ENCODE assay signal across 28 mouse cellular contexts in genomic region chr16:38385700-38386099, GRCm38 (mm10). TPM values are rescaled to one million over a fixed set of nuclear protein-coding genes. Genes with fewer than 3 reads are reported as not detected.
"Had no signal": no experiment of that assay in that cellular context is flagged by ENCODE, and none has a peak within 500 bp of the region (broad histone marks: within the 10 kb centered on the region; RNA-seq: fewer than 3 reads in every experiment).

No protein-coding gene starts in this region.

- H3K27ac ChIP-seq: kidney, embryonic 15.5 days; left cerebral cortex, adult 2 months; limb, embryonic 12.5 days; limb, embryonic 15.5 days; liver, embryonic 14.5 days; lung, embryonic 15.5 days; midbrain, embryonic 13.5 days; neural tube, embryonic 12.5 days; neural tube, embryonic 15.5 days; stomach, embryonic 15.5 days had no signal

- ATAC-seq: intestine, postnatal 0 days; midbrain, embryonic 13.5 days had no signal

- DNase-seq: kidney, adult 8-10 months; kidney, postnatal 10 days; kidney, postnatal 36 days; layer of hippocampus, postnatal 36 days; lung, adult 18-20 months; lung, postnatal 10 days; lung, postnatal 36 days; retina, postnatal 1 day; right cerebral cortex, postnatal 25 days; spleen, adult 18-20 months; thymus, postnatal 36 days had no signal

- H3K4me3 ChIP-seq: kidney, embryonic 15.5 days; left cerebral cortex, adult 2 months; limb, embryonic 12.5 days; limb, embryonic 15.5 days; lung, embryonic 15.5 days; midbrain, embryonic 13.5 days; neural tube, embryonic 12.5 days; neural tube, embryonic 15.5 days; stomach, embryonic 15.5 days had no signal

- H3K9ac ChIP-seq: kidney, embryonic 15.5 days; limb, embryonic 12.5 days; limb, embryonic 15.5 days; liver, embryonic 14.5 days; lung, embryonic 15.5 days; midbrain, embryonic 13.5 days; neural tube, embryonic 12.5 days; neural tube, embryonic 15.5 days; stomach, embryonic 15.5 days had no signal

- H3K4me1 ChIP-seq: kidney, embryonic 15.5 days; limb, embryonic 12.5 days; limb, embryonic 15.5 days; lung, embryonic 15.5 days; midbrain, embryonic 13.5 days; neural tube, embryonic 12.5 days; neural tube, embryonic 15.5 days; stomach, embryonic 15.5 days had no signal

- H3K27me3 ChIP-seq: kidney, embryonic 15.5 days; limb, embryonic 12.5 days; limb, embryonic 15.5 days; lung, embryonic 15.5 days; midbrain, embryonic 13.5 days; neural tube, embryonic 12.5 days; neural tube, embryonic 15.5 days; stomach, embryonic 15.5 days had no signal

- H3K36me3 ChIP-seq: kidney, embryonic 15.5 days; limb, embryonic 12.5 days; limb, embryonic 15.5 days; lung, embryonic 15.5 days; midbrain, embryonic 13.5 days; neural tube, embryonic 12.5 days; neural tube, embryonic 15.5 days; stomach, embryonic 15.5 days had no signal

- H3K4me2 ChIP-seq: kidney, embryonic 15.5 days; limb, embryonic 12.5 days; limb, embryonic 15.5 days; lung, embryonic 15.5 days; midbrain, embryonic 13.5 days; neural tube, embryonic 12.5 days; neural tube, embryonic 15.5 days; stomach, embryonic 15.5 days had no signal

- H3K9me3 ChIP-seq: kidney, embryonic 15.5 days; limb, embryonic 12.5 days; limb, embryonic 15.5 days; lung, embryonic 15.5 days; midbrain, embryonic 13.5 days; neural tube, embryonic 12.5 days; neural tube, embryonic 15.5 days; stomach, embryonic 15.5 days had no signal

RNA-seq across cellular contexts. Expression of gene Gm21987, which starts 38.9 kb away (rescaled TPM):
- total RNA-seq: layer of hippocampus, postnatal 10 days; layer of hippocampus, postnatal 36 days; left cerebral cortex, adult 2 months; left cerebral cortex, postnatal 10 days; left cerebral cortex, postnatal 36 days; midbrain, postnatal 0 days had no signal
- polyA plus RNA-seq: kidney, embryonic 15.5 days; limb, embryonic 12.5 days; liver, embryonic 14.5 days; lung, embryonic 15.5 days; midbrain, embryonic 13.5 days; midbrain, postnatal 0 days; neural tube, embryonic 12.5 days; neural tube, embryonic 15.5 days; stomach, embryonic 15.5 days; thymus, postnatal 0 days; urinary bladder, adult 2 months had no signal

RNA-seq across cellular contexts. Expression of gene Maats1, which starts 43.8 kb away (rescaled TPM):
- polyA plus RNA-seq: limb, embryonic 15.5 days had no signal
